Mouse (Mus musculus): ENCODE measurements around the gene Dnmt1. TPM values are rescaled to one million over a fixed set of nuclear protein-coding genes. Genes with fewer than 3 reads are reported as not detected.

The Dnmt1 gene
- polyA plus RNA-seq (2014; fragmentation: Illumina TruSeq; extraction: RNeasy Lipid Tissue Mini Kit (QIAGEN cat#74804); ENCODE audit: low read depth, low replicate concordance), result 1.5 TPM

GRCm38 (mm10) chr9:20959430-20959938 is at the start of gene Dnmt1:
TSS of gene Dnmt1 (minus strand) at chr9:20959888.

GRCm38 (mm10) chr9:21002627-21003551 is 43.2 kb upstream of the Dnmt1 start, which contains the start of gene Mrpl4:
TSS of gene Mrpl4 (plus strand) at chr9:21002738.

GRCm38 (mm10) chr9:20976216-20976960 is 16.7 kb upstream of the Dnmt1 start, which contains the start of gene S1pr2:
TSS of gene S1pr2 (minus strand) at chr9:20976781.

GRCm38 (mm10) chr9:20898511-20899073 is 61.1 kb downstream of the Dnmt1 start, which contains the start of gene Eif3g:
TSS of gene Eif3g (minus strand) at chr9:20898623.

DNA sequence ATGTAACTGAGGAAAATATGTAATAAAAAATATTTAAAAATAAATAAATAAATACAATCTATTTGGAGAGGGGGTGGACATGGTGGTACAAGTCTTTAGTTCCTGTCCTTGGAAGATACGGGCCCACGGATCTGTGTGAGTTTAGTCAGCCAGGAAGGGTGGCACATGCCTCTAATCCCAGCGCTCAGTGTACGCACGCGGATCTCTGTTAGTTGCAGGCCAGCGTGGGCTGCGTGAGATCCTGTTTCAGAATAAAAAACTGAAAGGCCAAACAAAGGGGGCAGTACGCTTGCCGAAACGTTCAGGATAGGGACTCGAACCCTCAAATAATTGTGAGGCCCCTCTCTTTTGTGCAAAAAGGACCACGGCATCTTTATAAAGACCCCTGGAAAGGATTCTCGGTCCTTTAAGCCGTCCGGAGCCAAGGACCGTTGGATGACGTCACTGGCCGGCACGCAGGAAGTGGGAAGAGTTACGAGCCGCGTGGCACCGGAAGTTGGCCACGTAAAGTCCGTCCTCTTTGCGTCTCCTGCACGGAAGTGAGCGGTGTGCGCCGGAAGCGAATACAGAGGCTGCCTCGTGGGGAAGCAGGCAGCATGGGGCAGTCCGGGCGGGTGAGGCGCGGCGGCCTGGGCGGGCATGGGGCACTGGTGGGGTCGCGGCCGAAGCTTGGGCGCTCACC is 71.8 kb downstream of the Dnmt1 start, which contains the start of gene Ppan:
Ppan (plus strand) TSS at position 472 of the 682 bp plus-strand sequence.

GRCm38 (mm10) chr9:20879097-20879792 is 80.4 kb downstream of the Dnmt1 start, which contains the start of gene Angptl6:
TSS of gene Angptl6 (minus strand) at chr9:20879727.

GRCm38 (mm10) chr9:20868448-20869001 is 91.2 kb downstream of the Dnmt1 start, which contains the start of gene A230050P20Rik:
TSS of gene A230050P20Rik (plus strand) at chr9:20868642.

Other genes with a start within 250 kb of the Dnmt1 start
- not detected for gene Olfm2, start 213.5 kb downstream of the Dnmt1 start, polyA plus RNA-seq (2014; fragmentation: Illumina TruSeq; extraction: RNeasy Lipid Tissue Mini Kit (QIAGEN cat#74804); ENCODE audit: low read depth, low replicate concordance)
- gene Col5a3, start 144.8 kb downstream of the Dnmt1 start, polyA plus RNA-seq (2014; fragmentation: Illumina TruSeq; extraction: RNeasy Lipid Tissue Mini Kit (QIAGEN cat#74804); ENCODE audit: low read depth, low replicate concordance), result 0.19 TPM
- not detected for gene Rdh8, start 141.4 kb downstream of the Dnmt1 start, polyA plus RNA-seq (2014; fragmentation: Illumina TruSeq; extraction: RNeasy Lipid Tissue Mini Kit (QIAGEN cat#74804); ENCODE audit: low read depth, low replicate concordance)
- 19.2 TPM for gene A230050P20Rik, start 91.2 kb downstream of the Dnmt1 start, polyA plus RNA-seq (2014; fragmentation: Illumina TruSeq; extraction: RNeasy Lipid Tissue Mini Kit (QIAGEN cat#74804); ENCODE audit: low read depth, low replicate concordance)
- 0.58 TPM for gene Angptl6, start 80.2 kb downstream of the Dnmt1 start, polyA plus RNA-seq (2014; fragmentation: Illumina TruSeq; extraction: RNeasy Lipid Tissue Mini Kit (QIAGEN cat#74804); ENCODE audit: low read depth, low replicate concordance)
- gene Ppan, start 71.7 kb downstream of the Dnmt1 start, polyA plus RNA-seq (2014; fragmentation: Illumina TruSeq; extraction: RNeasy Lipid Tissue Mini Kit (QIAGEN cat#74804); ENCODE audit: low read depth, low replicate concordance), result 0.50 TPM
- gene Eif3g, start 61.3 kb downstream of the Dnmt1 start, polyA plus RNA-seq (2014; fragmentation: Illumina TruSeq; extraction: RNeasy Lipid Tissue Mini Kit (QIAGEN cat#74804); ENCODE audit: low read depth, low replicate concordance), result 34.0 TPM
- 0.48 TPM for gene S1pr2, start 16.9 kb upstream of the Dnmt1 start, polyA plus RNA-seq (2014; fragmentation: Illumina TruSeq; extraction: RNeasy Lipid Tissue Mini Kit (QIAGEN cat#74804); ENCODE audit: low read depth, low replicate concordance)
- 1.0 TPM for gene Mrpl4, start 42.9 kb upstream of the Dnmt1 start, polyA plus RNA-seq (2014; fragmentation: Illumina TruSeq; extraction: RNeasy Lipid Tissue Mini Kit (QIAGEN cat#74804); ENCODE audit: low read depth, low replicate concordance)
- gene Icam1, start 56.1 kb upstream of the Dnmt1 start, polyA plus RNA-seq (2014; fragmentation: Illumina TruSeq; extraction: RNeasy Lipid Tissue Mini Kit (QIAGEN cat#74804); ENCODE audit: low read depth, low replicate concordance), result 3.1 TPM
- not detected for gene Icam4, start 69.5 kb upstream of the Dnmt1 start, polyA plus RNA-seq (2014; fragmentation: Illumina TruSeq; extraction: RNeasy Lipid Tissue Mini Kit (QIAGEN cat#74804); ENCODE audit: low read depth, low replicate concordance)
- gene Icam5, start 72.2 kb upstream of the Dnmt1 start, polyA plus RNA-seq (2014; fragmentation: Illumina TruSeq; extraction: RNeasy Lipid Tissue Mini Kit (QIAGEN cat#74804); ENCODE audit: low read depth, low replicate concordance), result not detected
- not detected for gene Zglp1, start 107.2 kb upstream of the Dnmt1 start, polyA plus RNA-seq (2014; fragmentation: Illumina TruSeq; extraction: RNeasy Lipid Tissue Mini Kit (QIAGEN cat#74804); ENCODE audit: low read depth, low replicate concordance)
- not detected for gene Gm49373, start 113.2 kb upstream of the Dnmt1 start, polyA plus RNA-seq (2014; fragmentation: Illumina TruSeq; extraction: RNeasy Lipid Tissue Mini Kit (QIAGEN cat#74804); ENCODE audit: low read depth, low replicate concordance)
- 2.0 TPM for gene Fdx1l, start 113.7 kb upstream of the Dnmt1 start, polyA plus RNA-seq (2014; fragmentation: Illumina TruSeq; extraction: RNeasy Lipid Tissue Mini Kit (QIAGEN cat#74804); ENCODE audit: low read depth, low replicate concordance)
- gene Gm38431, start 132.1 kb upstream of the Dnmt1 start, polyA plus RNA-seq (2014; fragmentation: Illumina TruSeq; extraction: RNeasy Lipid Tissue Mini Kit (QIAGEN cat#74804); ENCODE audit: low read depth, low replicate concordance), result 0.11 TPM
- gene Raver1, start 132.1 kb upstream of the Dnmt1 start, polyA plus RNA-seq (2014; fragmentation: Illumina TruSeq; extraction: RNeasy Lipid Tissue Mini Kit (QIAGEN cat#74804); ENCODE audit: low read depth, low replicate concordance), result 3.2 TPM
- gene Tyk2, start 171.4 kb upstream of the Dnmt1 start, polyA plus RNA-seq (2014; fragmentation: Illumina TruSeq; extraction: RNeasy Lipid Tissue Mini Kit (QIAGEN cat#74804); ENCODE audit: low read depth, low replicate concordance), result 2.3 TPM
- 14.0 TPM for gene Cdc37, start 190.1 kb upstream of the Dnmt1 start, polyA plus RNA-seq (2014; fragmentation: Illumina TruSeq; extraction: RNeasy Lipid Tissue Mini Kit (QIAGEN cat#74804); ENCODE audit: low read depth, low replicate concordance)
- 0.69 TPM for gene Pde4a, start 205.8 kb upstream of the Dnmt1 start, polyA plus RNA-seq (2014; fragmentation: Illumina TruSeq; extraction: RNeasy Lipid Tissue Mini Kit (QIAGEN cat#74804); ENCODE audit: low read depth, low replicate concordance)

All from liver, adult 10 weeks (tissue).